Mouse (Mus musculus) heart, embryonic 16.5 days (tissue): Measurements from ENCODE around the gene 1700017B05Rik. TPM values are rescaled to one million over a fixed set of nuclear protein-coding genes. Genes with fewer than 3 reads are reported as not detected.

Source experiments
- polyA plus RNA-seq: library from polyadenylated mRNA; unstranded; fragments of >200 nt; fragmentation: Nextera tagmentation; extraction: Ambion mirVana; gene quantifications from 2 replicates; pipeline ENCODE4 v1.2.1, GENCODE M21; 2015

1700017B05Rik gene
- polyA plus RNA-seq, 1 experiment from 2014 or later, result 14.2 TPM

Other genes with a start within 250 kb of the 1700017B05Rik start
- 20.6 and 22.9 TPM in 2 replicates for gene Sin3a, start 190.6 kb downstream of the 1700017B05Rik start, polyA plus RNA-seq
- gene Man2c1, start 131.9 kb downstream of the 1700017B05Rik start, polyA plus RNA-seq, result 58.0 and 60.3 TPM in 2 replicates
- 7.7 and 8.1 TPM in 2 replicates for gene Neil1, start 114.3 kb downstream of the 1700017B05Rik start, polyA plus RNA-seq
- 70.7 and 73.5 TPM in 2 replicates for gene Commd4, start 104.3 kb downstream of the 1700017B05Rik start, polyA plus RNA-seq
- gene Trcg1, start 26.1 kb downstream of the 1700017B05Rik start, polyA plus RNA-seq, result not detected in 2 replicates
- gene Ppcdc, start 177.5 kb upstream of the 1700017B05Rik start, polyA plus RNA-seq, result 20.2 and 21.0 TPM in 2 replicates
- gene Scamp5, start 205.4 kb upstream of the 1700017B05Rik start, polyA plus RNA-seq, result 7.9 TPM in 2 replicates
- gene Rpp25, start 241.4 kb upstream of the 1700017B05Rik start, polyA plus RNA-seq, result 11.5 and 15.9 TPM in 2 replicates